Mouse (Mus musculus): ENCODE measurements around the gene Rtkn2.

- TF ChIP-seq GATA1 (IDR thresholded peaks at IDR 0.05; ENCODE audit: borderline replicate concordance, low read length), result no peak
- no peak for TF ChIP-seq FLI1 (IDR thresholded peaks at IDR 0.05; ENCODE audit: low read length)
Measured at GRCm38 (mm10) chr10:67966983-67967382, 12.4 kb upstream of the Rtkn2 start.
